Mouse (Mus musculus) large intestine, adult 2 months (tissue): ENCODE data around the gene 9130019O22Rik. TPM values are rescaled to one million over a fixed set of nuclear protein-coding genes. Genes with fewer than 3 reads are reported as not detected.
"Not testable (repeated sequence)": the region's sequence is repeated elsewhere in the genome, so short reads cannot be mapped to it uniquely, and the experiment has no call there.

ENCODE experiments used
- DNase-seq: peaks from one replicate; pipeline ENCODE4 v3.0.0-alpha.2; 2012; ENCODE audit warnings: low read depth, low spot score
- WGBS: fragments of 180-500 bp; shearing (Covaris S2); methylation state at CpG from one replicate; pipeline ENCODE4 v1.1.7; 2018; 5-methylcytosine and 5-hydroxymethylcytosine counted together
- polyA plus RNA-seq: library from polyadenylated mRNA; depleted of rRNA; stranded (reverse); fragments of >200 nt; gene quantifications from 2 replicates; pipeline ENCODE4 v1.2.3, GENCODE M21; 2012; rRNA removed

Gene 9130019O22Rik
- polyA plus RNA-seq, 1 experiment = 6.2 TPM

DNA sequence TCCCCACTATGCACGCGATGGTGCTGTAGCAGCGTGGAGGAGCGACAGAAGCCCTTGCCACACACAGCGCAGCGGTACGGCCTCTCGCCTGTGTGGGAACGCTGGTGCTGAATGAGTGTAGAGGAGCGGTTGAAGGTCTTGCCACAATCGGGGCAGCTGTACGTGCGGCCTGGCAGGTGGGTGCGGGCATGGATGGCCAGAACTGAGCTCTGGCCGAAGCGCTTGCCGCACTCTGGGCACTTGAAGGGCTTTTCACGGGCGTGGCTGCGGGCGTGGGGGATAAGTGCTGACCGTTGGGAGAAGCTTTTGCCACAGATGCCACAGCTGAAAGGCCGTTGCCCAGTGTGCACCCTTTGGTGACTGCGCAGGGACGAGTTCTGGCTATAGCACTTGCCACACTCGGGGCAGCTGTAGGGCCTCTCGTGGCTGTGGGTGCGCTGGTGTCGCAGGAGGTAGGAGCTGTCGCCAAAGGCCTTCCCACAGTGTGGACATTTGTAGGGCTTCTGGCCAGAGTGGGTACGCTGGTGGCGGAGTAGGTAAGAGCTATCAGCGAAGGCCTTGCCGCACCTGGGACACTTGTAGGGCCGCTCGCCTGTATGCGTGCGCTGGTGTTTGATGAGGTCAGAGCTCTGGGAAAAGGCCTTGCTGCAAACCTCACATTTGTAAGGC is 43.5 kb downstream of the 9130019O22Rik start:
- WGBS = 88% methylated on average over 38 of the region's 38 CpGs
- no peak for DNase-seq

DNA sequence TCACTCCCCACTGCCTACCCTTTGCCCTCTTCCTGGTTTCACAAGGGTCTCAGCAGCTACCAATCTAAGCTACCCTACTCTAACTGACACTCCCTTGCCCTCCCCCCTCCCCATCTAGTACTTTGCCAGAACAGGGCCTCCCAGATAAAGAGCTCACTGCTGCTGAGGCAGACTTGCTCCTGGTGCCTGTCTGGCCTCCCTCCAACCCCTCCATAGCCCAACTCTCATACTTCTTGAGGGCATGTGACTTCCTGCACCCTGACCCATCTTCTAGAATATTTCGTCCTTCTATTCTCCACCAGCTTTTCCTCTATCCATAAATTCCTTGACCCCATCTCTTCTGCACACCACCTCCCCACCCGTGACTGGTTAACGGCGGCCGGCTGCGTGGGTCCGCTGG is 44.1 kb downstream of the 9130019O22Rik start:
- WGBS = 96% methylated on average over 7 of the region's 7 CpGs
- DNase-seq = no peak

DNA sequence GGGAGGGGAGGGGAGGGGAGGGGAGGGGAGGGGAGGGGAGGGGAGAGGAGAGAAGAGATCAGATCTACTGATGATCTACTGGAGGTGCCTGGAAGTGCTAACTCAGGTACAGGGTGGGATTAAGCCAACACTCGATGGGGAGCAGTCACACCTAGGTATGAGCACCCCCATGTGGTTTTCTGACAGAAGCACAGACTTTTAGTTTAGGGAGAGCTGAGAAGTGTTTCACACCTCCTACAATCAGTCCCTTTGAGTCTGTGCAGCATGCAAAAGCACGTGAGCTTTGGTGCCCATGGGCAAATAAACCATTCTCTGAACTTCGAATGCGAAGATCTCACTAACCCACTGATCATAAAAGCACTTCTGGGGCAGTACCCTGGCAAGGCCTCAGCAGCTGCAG is 44.6 kb downstream of the 9130019O22Rik start:
- WGBS = 27% methylated on average over 4 of the region's 4 CpGs
- no peak for DNase-seq

DNA sequence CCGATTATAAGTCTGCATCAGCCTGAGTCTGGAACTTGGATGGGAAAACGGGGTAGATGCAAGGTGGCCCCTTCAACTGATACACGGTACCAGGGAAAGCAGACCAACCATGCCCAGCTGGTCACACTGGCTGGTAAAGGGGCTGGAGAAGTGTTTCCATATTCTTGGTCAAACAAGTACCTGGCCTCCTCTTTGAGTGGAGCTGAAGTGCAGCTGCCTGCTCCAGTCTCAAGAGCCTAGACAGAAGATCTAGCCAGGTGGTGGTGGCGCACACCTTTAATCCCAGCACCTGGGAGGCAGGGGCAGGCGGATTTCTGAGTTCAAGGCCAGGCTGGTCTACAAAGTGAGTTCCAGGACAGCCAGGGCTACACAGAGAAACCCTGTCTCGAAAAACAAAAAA is 45.1 kb downstream of the 9130019O22Rik start:
- WGBS = 95% methylated on average over 6 of the region's 6 CpGs
- DNase-seq = not testable (repeated sequence)

DNA sequence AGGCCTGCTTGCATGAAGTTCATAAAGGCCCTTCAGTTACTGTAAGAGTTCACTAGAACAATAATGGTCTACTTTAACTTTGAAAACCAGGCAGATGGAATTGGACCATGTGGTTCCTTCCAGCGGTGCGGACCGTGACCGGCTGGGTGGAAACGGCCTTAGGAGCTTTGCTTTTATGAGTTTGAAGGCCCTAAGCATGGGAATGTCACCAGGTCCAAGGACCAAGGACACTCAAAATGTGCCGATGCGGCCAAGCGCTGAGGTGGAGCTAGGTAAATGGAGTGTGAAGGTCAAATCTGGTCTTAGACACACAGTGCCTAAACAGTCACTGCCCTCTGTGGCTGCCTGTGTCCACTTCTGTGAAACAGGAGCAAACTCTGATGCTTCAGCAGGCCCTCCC is 45.6 kb downstream of the 9130019O22Rik start:
- 87% methylated on average over 8 of the region's 8 CpGs for WGBS
- DNase-seq = no peak

DNA sequence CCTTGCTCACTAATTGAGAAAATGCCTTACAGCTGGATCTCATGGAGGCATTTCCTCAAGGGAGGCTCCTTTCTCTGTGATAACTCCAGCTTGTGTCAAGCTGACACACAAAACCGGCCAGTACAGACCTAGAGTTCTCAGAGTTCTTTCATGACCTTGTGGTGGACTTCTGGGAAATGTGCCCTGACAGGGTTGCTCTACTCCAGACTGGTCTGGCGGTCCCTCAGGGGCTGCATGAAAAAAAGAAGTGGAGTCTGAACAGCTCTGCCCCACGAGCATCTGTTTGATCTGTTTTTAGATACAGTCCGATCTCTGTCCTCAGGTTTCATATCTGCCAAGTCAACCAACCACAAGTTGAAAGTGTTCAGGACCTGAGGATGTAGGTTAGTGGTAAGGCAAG is 49.3 kb downstream of the 9130019O22Rik start:
- WGBS = 64% methylated on average over 4 of the region's 4 CpGs
- DNase-seq = no peak

DNA sequence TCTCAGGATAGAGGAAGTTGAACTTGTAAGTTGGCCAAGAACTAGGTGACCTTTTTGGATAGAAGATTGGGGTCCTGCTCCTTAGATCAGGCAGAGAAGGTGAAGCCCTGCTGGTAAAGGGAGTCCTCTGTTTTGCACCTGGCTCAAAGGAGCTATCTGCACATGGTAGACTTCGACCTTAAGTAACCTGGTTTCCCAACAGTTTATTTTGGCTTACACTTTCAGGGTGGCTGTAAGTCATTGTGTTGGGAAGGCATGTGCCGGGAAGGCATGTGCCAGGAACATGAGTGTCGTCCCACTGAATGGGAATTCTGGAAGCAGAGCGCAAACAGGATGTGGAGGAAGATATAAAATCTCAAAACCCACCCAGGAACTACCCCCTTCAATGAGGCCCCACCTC is 51.4 kb downstream of the 9130019O22Rik start:
- WGBS = 75% methylated on average over 4 of the region's 4 CpGs
- DNase-seq = no peak

DNA sequence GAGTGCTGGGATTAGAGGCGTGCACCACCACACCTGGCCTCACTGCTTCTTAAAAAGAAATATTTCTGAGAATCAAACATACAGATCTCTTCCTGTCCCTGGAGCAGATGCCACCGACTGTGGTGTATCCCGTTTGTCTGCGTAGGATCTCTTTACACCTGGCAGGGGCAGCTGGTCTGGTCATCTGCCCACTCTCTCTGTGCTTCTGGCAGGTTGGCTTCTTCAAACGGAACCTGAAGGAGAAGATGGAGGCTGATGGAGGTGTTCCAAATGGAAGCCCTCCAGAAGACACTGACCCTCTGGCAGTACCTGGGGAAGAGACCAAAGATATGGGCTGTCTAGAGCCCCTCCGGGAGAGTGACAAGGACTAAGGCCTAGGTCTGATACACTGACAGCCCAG is 53.7 kb downstream of the 9130019O22Rik start:
- no peak for DNase-seq
- 82% methylated on average over 6 of the region's 6 CpGs for WGBS

Other genes starting within 250 kb of the 9130019O22Rik start
- gene Spn, start 249.3 kb downstream of the 9130019O22Rik start, polyA plus RNA-seq = 3.7 and 5.7 TPM in 2 replicates
- gene Cd2bp2, start 191.1 kb downstream of the 9130019O22Rik start, polyA plus RNA-seq = 25.1 and 28.6 TPM in 2 replicates
- 30.0 and 34.2 TPM in 2 replicates for gene Tbc1d10b, start 178.7 kb downstream of the 9130019O22Rik start, polyA plus RNA-seq
- 2.5 and 4.1 TPM in 2 replicates for gene Mylpf, start 178.3 kb downstream of the 9130019O22Rik start, polyA plus RNA-seq
- gene Zfp553, start 154.1 kb downstream of the 9130019O22Rik start, polyA plus RNA-seq = 5.7 and 7.9 TPM in 2 replicates
- 32.4 and 34.6 TPM in 2 replicates for gene Sept1, start 154.0 kb downstream of the 9130019O22Rik start, polyA plus RNA-seq
- 25.7 and 34.0 TPM in 2 replicates for gene Zfp771, start 142.9 kb downstream of the 9130019O22Rik start, polyA plus RNA-seq
- 79.9 and 80.9 TPM in 2 replicates for gene Dctpp1, start 126.5 kb downstream of the 9130019O22Rik start, polyA plus RNA-seq
- 58.1 and 85.1 TPM in 2 replicates for gene Sephs2, start 113.1 kb downstream of the 9130019O22Rik start, polyA plus RNA-seq
- gene Itgal, start 90.9 kb downstream of the 9130019O22Rik start, polyA plus RNA-seq = 9.9 and 13.0 TPM in 2 replicates
- 19.4 and 28.2 TPM in 2 replicates for gene Zfp768, start 41.6 kb downstream of the 9130019O22Rik start, polyA plus RNA-seq
- 15.0 and 35.0 TPM in 2 replicates for gene Zfp747, start 11.1 kb downstream of the 9130019O22Rik start, polyA plus RNA-seq
- gene E430018J23Rik, start 6.5 kb upstream of the 9130019O22Rik start, polyA plus RNA-seq = 10.2 and 15.5 TPM in 2 replicates
- gene Zfp764, start 19.7 kb upstream of the 9130019O22Rik start, polyA plus RNA-seq = 5.8 and 8.8 TPM in 2 replicates
- gene Zfp688, start 34.9 kb upstream of the 9130019O22Rik start, polyA plus RNA-seq = 18.1 and 20.5 TPM in 2 replicates
- gene Zfp689, start 62.0 kb upstream of the 9130019O22Rik start, polyA plus RNA-seq = 2.1 and 2.5 TPM in 2 replicates
- 59.8 and 93.6 TPM in 2 replicates for gene Prr14, start 72.4 kb upstream of the 9130019O22Rik start, polyA plus RNA-seq
- gene Fbrs, start 92.0 kb upstream of the 9130019O22Rik start, polyA plus RNA-seq = 21.0 and 26.6 TPM in 2 replicates
- 6.7 and 14.4 TPM in 2 replicates for gene Srcap, start 124.8 kb upstream of the 9130019O22Rik start, polyA plus RNA-seq
- 12.6 and 14.7 TPM in 2 replicates for gene Gm42715, start 132.4 kb upstream of the 9130019O22Rik start, polyA plus RNA-seq
- gene Tmem265, start 174.2 kb upstream of the 9130019O22Rik start, polyA plus RNA-seq = 2.7 and 3.5 TPM in 2 replicates
- gene Phkg2, start 186.2 kb upstream of the 9130019O22Rik start, polyA plus RNA-seq = 47.2 and 62.7 TPM in 2 replicates
- 1.3 and 1.4 TPM in 2 replicates for gene Ccdc189, start 201.4 kb upstream of the 9130019O22Rik start, polyA plus RNA-seq
- gene Rnf40, start 201.6 kb upstream of the 9130019O22Rik start, polyA plus RNA-seq = 23.7 and 30.9 TPM in 2 replicates
- 5.3 and 7.6 TPM in 2 replicates for gene Zfp629, start 228.6 kb upstream of the 9130019O22Rik start, polyA plus RNA-seq